18 mouse cellular contexts compared by ENCODE assay signal in the genomic region with DNA sequence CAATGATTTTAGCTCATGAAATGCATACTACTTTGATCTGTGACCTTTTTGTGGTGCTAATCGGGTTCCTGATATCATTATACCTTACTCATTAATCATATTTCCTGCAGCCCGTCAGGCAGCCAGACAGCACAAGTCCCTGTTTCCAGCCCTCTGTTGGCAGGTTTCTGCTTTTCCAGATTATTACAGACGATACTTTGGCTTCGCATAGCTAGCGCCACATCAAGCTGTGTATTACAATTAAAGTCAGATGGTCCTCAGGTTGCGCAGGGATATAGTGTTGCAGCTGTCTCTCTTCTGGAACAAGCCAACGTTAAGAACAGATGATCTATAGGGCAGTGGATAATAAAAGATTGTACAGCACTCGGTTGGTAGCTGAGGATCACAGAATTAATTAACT.
DNase-seq lines count a peak whose midpoint lies in the region; ATAC-seq and TF ChIP-seq lines count a peak whose summit lies in the region.
"Had no signal": no experiment of that assay in that cellular context is flagged by ENCODE, and none has a peak within 500 bp of the region (broad histone marks: within the 10 kb centered on the region; RNA-seq: fewer than 3 reads in every experiment).

No protein-coding gene starts in this region.

- WGBS in embryonic facial prominence, embryonic 13.5 days: 18% methylated on average over 8 of the region's 8 CpGs

- H3K27me3 ChIP-seq in embryonic facial prominence, embryonic 13.5 days: no peaks in the 10 kb centered on the region
- H3K27me3 ChIP-seq: forebrain, embryonic 13.5 days; liver, embryonic 15.5 days; megakaryocyte, embryonic 14.5 days; neural tube, embryonic 12.5 days had no signal

- peak; percentile 52 for TF ChIP-seq CTCF in layer of hippocampus, adult 2 months (conservative IDR thresholded peaks at IDR 0.05)

- DNase-seq in layer of hippocampus, adult 2 months (ENCODE audit: low spot score in 2 of 2): no peak
- DNase-seq in layer of hippocampus, adult 9-10 months (ENCODE audit: low spot score): no peak
- peak; percentile 39 for DNase-seq in embryo, embryonic 10.5 days (ENCODE audit: low spot score)
- peak; percentile 50 for DNase-seq in hindlimb bud, embryonic 11.5 days (ENCODE audit: extremely low spot score, low read depth, low spot score)
- DNase-seq in adrenal gland, adult (ENCODE audit: inconsistent age in 2 of 2, low spot score in 1 of 2): no peak
- no peak for DNase-seq in spleen, postnatal 36 days (ENCODE audit: low spot score in 2 of 2)
- no peak for DNase-seq in gastrocnemius, postnatal 4 days (ENCODE audit: low spot score in 2 of 2)
- DNase-seq: cerebellum, adult 2 months; heart, adult 2 months; lung, postnatal 10 days; thymus, adult 2 months had no signal

- no peak for ATAC-seq in embryonic facial prominence, embryonic 13.5 days (ENCODE audit: insufficient number of reproducible peaks, insufficient read depth, low FRiP score, low TSS enrichment, low read depth)
- ATAC-seq: forebrain, embryonic 13.5 days; inflammation-experienced regulatory T-cells, adult 6 months had no signal

- H3K9ac ChIP-seq in embryonic facial prominence, embryonic 13.5 days: no peak overlapping the region
- H3K9ac ChIP-seq: forebrain, embryonic 13.5 days; liver, embryonic 15.5 days; neural tube, embryonic 12.5 days had no signal

- no peak overlapping the region for H3K4me3 ChIP-seq in layer of hippocampus, adult 2 months
- H3K4me3 ChIP-seq in embryonic facial prominence, embryonic 13.5 days: no peak overlapping the region
- H3K4me3 ChIP-seq: forebrain, embryonic 13.5 days; heart, adult 2 months; liver, embryonic 15.5 days; megakaryocyte, embryonic 14.5 days; neural tube, embryonic 12.5 days had no signal

- no peaks in the 10 kb centered on the region for H3K9me3 ChIP-seq in embryonic facial prominence, embryonic 13.5 days
- H3K9me3 ChIP-seq: forebrain, embryonic 13.5 days; liver, embryonic 15.5 days; megakaryocyte, embryonic 14.5 days; neural tube, embryonic 12.5 days had no signal

- H3K36me3 ChIP-seq in embryonic facial prominence, embryonic 13.5 days: no peaks in the 10 kb centered on the region
- H3K36me3 ChIP-seq: liver, embryonic 15.5 days; neural tube, embryonic 12.5 days had no signal

- H3K4me2 ChIP-seq in embryonic facial prominence, embryonic 13.5 days: peak overlapping the region; percentile 33; the same call in 1 of the 2 replicates
- H3K4me2 ChIP-seq: forebrain, embryonic 13.5 days; liver, embryonic 15.5 days; neural tube, embryonic 12.5 days had no signal

- peaks cover 5% of the 10 kb centered on the region; the same call in 1 of the 2 replicates for H3K4me1 ChIP-seq in embryonic facial prominence, embryonic 13.5 days
- H3K4me1 ChIP-seq: forebrain, embryonic 13.5 days; liver, embryonic 15.5 days; neural tube, embryonic 12.5 days had no signal

- H3K27ac ChIP-seq in layer of hippocampus, adult 2 months: no peak overlapping the region
- no peak overlapping the region for H3K27ac ChIP-seq in embryonic facial prominence, embryonic 13.5 days
- H3K27ac ChIP-seq: forebrain, embryonic 13.5 days; heart, adult 2 months; kidney, postnatal 0 days; liver, embryonic 15.5 days; neural tube, embryonic 12.5 days had no signal

Comparison
In these comparisons a context has a peak if more than half of its experiments do, and no peak if none do; other contexts are left out.
1. DNase-seq: peak in embryo, embryonic 10.5 days (single experiment) and hindlimb bud, embryonic 11.5 days (single experiment); none in layer of hippocampus, adult 2 months (0 of 2), layer of hippocampus, adult 9-10 months (single experiment), adrenal gland, adult (0 of 2), spleen, postnatal 36 days (0 of 2) and gastrocnemius, postnatal 4 days (0 of 2).